Mouse (Mus musculus): ENCODE results near the gene Gm9944. TPM values are rescaled to one million over a fixed set of nuclear protein-coding genes. Genes with fewer than 3 reads are reported as not detected.

Gene Gm9944
- polyA plus RNA-seq, 1 experiment from 2014 or later: not detected

GRCm38 (mm10) chr4:144438672-144439071 is 14.4 kb downstream of the Gm9944 start, which contains the start of gene 1700012P22Rik:
Gene 1700012P22Rik (minus strand): TSS chr4:144438772.
- DNase-seq (ENCODE audit: low spot score): no peak
- Histone ChIP-seq H3K9me3 (replicated peaks; ENCODE audit: control insufficient read depth, low read length) (no peaks in the 10 kb centered on the region), H3K27ac (replicated peaks; ENCODE audit: low read depth, low read length) (no peak within 1 kb of the TSS), H3K27me3 (ENCODE audit: control insufficient read depth, insufficient read depth, low read length) (no peaks in the 10 kb centered on the region), H3K4me1 (ENCODE audit: control insufficient read depth, insufficient read depth, low read length) (no peaks in the 10 kb centered on the region), H3K4me2 (ENCODE audit: low read depth, low read length) (no peak within 1 kb of the TSS), H3K36me3 (replicated peaks; ENCODE audit: control insufficient read depth, insufficient read depth, low read depth, low read length) (no peaks in the 10 kb centered on the region), H3K4me3 (ENCODE audit: low read depth, low read length) (no peak within 1 kb of the TSS), H3K9ac (replicated peaks; ENCODE audit: low read length) (no peak within 1 kb of the TSS)
- ATAC-seq (replicated peaks; ENCODE audit: insufficient number of reproducible peaks, low FRiP score, low TSS enrichment, low read depth): no peak

GRCm38 (mm10) chr4:144433216-144433615 is 19.9 kb downstream of the Gm9944 start:
- Histone ChIP-seq H3K36me3 (replicated peaks; ENCODE audit: control insufficient read depth, insufficient read depth, low read depth, low read length) (no peaks in the 10 kb centered on the region), H3K27me3 (ENCODE audit: control insufficient read depth, insufficient read depth, low read length) (no peaks in the 10 kb centered on the region), H3K9me3 (replicated peaks; ENCODE audit: control insufficient read depth, low read length) (no peaks in the 10 kb centered on the region), H3K27ac (replicated peaks; ENCODE audit: low read depth, low read length) (no peak overlapping the region), H3K4me3 (ENCODE audit: low read depth, low read length) (no peak overlapping the region), H3K9ac (replicated peaks; ENCODE audit: low read length) (no peak overlapping the region), H3K4me2 (ENCODE audit: low read depth, low read length) (no peak overlapping the region), H3K4me1 (ENCODE audit: control insufficient read depth, insufficient read depth, low read length) (no peaks in the 10 kb centered on the region)
- 88% methylated on average over 5 of the region's 5 CpGs for WGBS
- DNase-seq (ENCODE audit: low spot score) (no peak), ATAC-seq (replicated peaks; ENCODE audit: insufficient number of reproducible peaks, low FRiP score, low TSS enrichment, low read depth) (no peak)

GRCm38 (mm10) chr4:144430723-144431122 is 22.4 kb downstream of the Gm9944 start:
- DNase-seq (ENCODE audit: low spot score): no peak
- WGBS: 84% methylated on average over 2 of the region's 2 CpGs
- H3K27ac ChIP-seq (replicated peaks; ENCODE audit: low read depth, low read length): no peak overlapping the region

GRCm38 (mm10) chr4:144428868-144429267 is 24.2 kb downstream of the Gm9944 start:
- Histone ChIP-seq H3K4me1 (ENCODE audit: control insufficient read depth, insufficient read depth, low read length) (no peaks in the 10 kb centered on the region), H3K9ac (replicated peaks; ENCODE audit: low read length) (no peak overlapping the region), H3K36me3 (replicated peaks; ENCODE audit: control insufficient read depth, insufficient read depth, low read depth, low read length) (no peaks in the 10 kb centered on the region), H3K27me3 (ENCODE audit: control insufficient read depth, insufficient read depth, low read length) (no peaks in the 10 kb centered on the region), H3K9me3 (replicated peaks; ENCODE audit: control insufficient read depth, low read length) (no peaks in the 10 kb centered on the region), H3K27ac (replicated peaks; ENCODE audit: low read depth, low read length) (no peak overlapping the region), H3K4me3 (ENCODE audit: low read depth, low read length) (no peak overlapping the region), H3K4me2 (ENCODE audit: low read depth, low read length) (no peak overlapping the region)
- 16% methylated on average over 3 of the region's 3 CpGs for WGBS
- DNase-seq (ENCODE audit: low spot score): peak; percentile 5
- ATAC-seq (replicated peaks; ENCODE audit: insufficient number of reproducible peaks, low FRiP score, low TSS enrichment, low read depth): no peak

More at GRCm38 (mm10) chr4:144430723-144431122, 22.4 kb downstream of the Gm9944 start:
- Histone ChIP-seq H3K36me3 (replicated peaks; ENCODE audit: control insufficient read depth, insufficient read depth, low read depth, low read length) (no peaks in the 10 kb centered on the region), H3K4me2 (ENCODE audit: low read depth, low read length) (no peak overlapping the region), H3K4me1 (ENCODE audit: control insufficient read depth, insufficient read depth, low read length) (no peaks in the 10 kb centered on the region), H3K4me3 (ENCODE audit: low read depth, low read length) (no peak overlapping the region), H3K9me3 (replicated peaks; ENCODE audit: control insufficient read depth, low read length) (no peaks in the 10 kb centered on the region), H3K9ac (replicated peaks; ENCODE audit: low read length) (no peak overlapping the region), H3K27me3 (ENCODE audit: control insufficient read depth, insufficient read depth, low read length) (no peaks in the 10 kb centered on the region)
- ATAC-seq (replicated peaks; ENCODE audit: insufficient number of reproducible peaks, low FRiP score, low TSS enrichment, low read depth): no peak

- H3K27me3 ChIP-seq (ENCODE audit: control insufficient read depth, insufficient read depth, low read length): no peaks in the 10 kb centered on the region
- no peaks in the 10 kb centered on the region for H3K9me3 ChIP-seq (replicated peaks; ENCODE audit: control insufficient read depth, low read length)
- H3K9ac ChIP-seq (replicated peaks; ENCODE audit: low read length): no peak overlapping the region
- H3K36me3 ChIP-seq (replicated peaks; ENCODE audit: control insufficient read depth, insufficient read depth, low read depth, low read length): no peaks in the 10 kb centered on the region
- no peak overlapping the region for H3K27ac ChIP-seq (replicated peaks; ENCODE audit: low read depth, low read length)
- H3K4me1 ChIP-seq (ENCODE audit: control insufficient read depth, insufficient read depth, low read length): no peaks in the 10 kb centered on the region
- 81% methylated on average over 5 of the region's 5 CpGs for WGBS
- DNase-seq (ENCODE audit: low spot score) (no peak), ATAC-seq (replicated peaks; ENCODE audit: insufficient number of reproducible peaks, low FRiP score, low TSS enrichment, low read depth) (no peak)
- no peak overlapping the region for H3K4me2 ChIP-seq (ENCODE audit: low read depth, low read length)
- H3K4me3 ChIP-seq (ENCODE audit: low read depth, low read length): no peak overlapping the region
Observed at GRCm38 (mm10) chr4:144424590-144424989, 28.5 kb downstream of the Gm9944 start.

- Histone ChIP-seq H3K4me3 (ENCODE audit: low read depth, low read length) (no peak overlapping the region), H3K4me1 (ENCODE audit: control insufficient read depth, insufficient read depth, low read length) (no peaks in the 10 kb centered on the region), H3K36me3 (replicated peaks; ENCODE audit: control insufficient read depth, insufficient read depth, low read depth, low read length) (no peaks in the 10 kb centered on the region), H3K4me2 (ENCODE audit: low read depth, low read length) (no peak overlapping the region), H3K27ac (replicated peaks; ENCODE audit: low read depth, low read length) (no peak overlapping the region), H3K9me3 (replicated peaks; ENCODE audit: control insufficient read depth, low read length) (no peaks in the 10 kb centered on the region), H3K9ac (replicated peaks; ENCODE audit: low read length) (no peak overlapping the region), H3K27me3 (ENCODE audit: control insufficient read depth, insufficient read depth, low read length) (no peaks in the 10 kb centered on the region)
- ATAC-seq (replicated peaks; ENCODE audit: insufficient number of reproducible peaks, low FRiP score, low TSS enrichment, low read depth): no peak
- DNase-seq (ENCODE audit: low spot score): no peak
Observed at GRCm38 (mm10) chr4:144420644-144421043, 32.5 kb downstream of the Gm9944 start.

- 84% methylated on average over 9 of the region's 9 CpGs for WGBS
- no peaks in the 10 kb centered on the region for H3K36me3 ChIP-seq (replicated peaks; ENCODE audit: control insufficient read depth, insufficient read depth, low read depth, low read length)
- H3K4me1 ChIP-seq (ENCODE audit: control insufficient read depth, insufficient read depth, low read length): no peaks in the 10 kb centered on the region
- H3K9me3 ChIP-seq (replicated peaks; ENCODE audit: control insufficient read depth, low read length): no peaks in the 10 kb centered on the region
- no peaks in the 10 kb centered on the region for H3K27me3 ChIP-seq (ENCODE audit: control insufficient read depth, insufficient read depth, low read length)
- H3K4me3 ChIP-seq (ENCODE audit: low read depth, low read length): no peak within 1 kb of the TSS
- DNase-seq (ENCODE audit: low spot score) (no peak), ATAC-seq (replicated peaks; ENCODE audit: insufficient number of reproducible peaks, low FRiP score, low TSS enrichment, low read depth) (no peak)
- H3K9ac ChIP-seq (replicated peaks; ENCODE audit: low read length): no peak within 1 kb of the TSS
- H3K27ac ChIP-seq (replicated peaks; ENCODE audit: low read depth, low read length): no peak within 1 kb of the TSS
- H3K4me2 ChIP-seq (ENCODE audit: low read depth, low read length): no peak within 1 kb of the TSS
Observed at GRCm38 (mm10) chr4:144408290-144408689, 44.8 kb downstream of the Gm9944 start, which contains the start of gene Pramef12. Gene Pramef12 (minus strand): TSS chr4:144408464.

GRCm38 (mm10) chr4:144406261-144406660 is 46.9 kb downstream of the Gm9944 start:
- no peak for ATAC-seq (replicated peaks; ENCODE audit: insufficient number of reproducible peaks, low FRiP score, low TSS enrichment, low read depth)
- no peak for DNase-seq (ENCODE audit: low spot score)
- Histone ChIP-seq H3K4me2 (ENCODE audit: low read depth, low read length) (no peak overlapping the region), H3K27me3 (ENCODE audit: control insufficient read depth, insufficient read depth, low read length) (no peaks in the 10 kb centered on the region), H3K27ac (replicated peaks; ENCODE audit: low read depth, low read length) (no peak overlapping the region), H3K9ac (replicated peaks; ENCODE audit: low read length) (no peak overlapping the region), H3K36me3 (replicated peaks; ENCODE audit: control insufficient read depth, insufficient read depth, low read depth, low read length) (no peaks in the 10 kb centered on the region), H3K4me1 (ENCODE audit: control insufficient read depth, insufficient read depth, low read length) (no peaks in the 10 kb centered on the region), H3K4me3 (ENCODE audit: low read depth, low read length) (no peak overlapping the region), H3K9me3 (replicated peaks; ENCODE audit: control insufficient read depth, low read length) (no peaks in the 10 kb centered on the region)
- WGBS: 67% methylated on average over 3 of the region's 3 CpGs

All from embryonic facial prominence, embryonic 11.5 days (tissue).